Mouse (Mus musculus): Measurements from ENCODE around the gene Zfp263. TPM values are rescaled to one million over a fixed set of nuclear protein-coding genes. Genes with fewer than 3 reads are reported as not detected.

Gene Zfp263
- polyA plus RNA-seq (2015; fragmentation: Illumina TruSeq; extraction: RNeasy Lipid Tissue Mini Kit (QIAGEN cat#74804); ENCODE audit: insufficient read depth, low replicate concordance): 86.3 TPM

GRCm38 (mm10) chr16:3743503-3744185 lies at the start of gene Zfp263:
Zfp263 (plus strand) TSS chr16:3744093.

GRCm38 (mm10) chr16:3717980-3718379 lies 25.9 kb upstream of the Zfp263 start, which contains the start of gene Mefv:
Mefv (minus strand) TSS chr16:3718097.

Other genes starting within 250 kb of the Zfp263 start
- not detected for gene Olfr161, start 153.1 kb upstream of the Zfp263 start, polyA plus RNA-seq (2015; fragmentation: Illumina TruSeq; extraction: RNeasy Lipid Tissue Mini Kit (QIAGEN cat#74804); ENCODE audit: insufficient read depth, low replicate concordance)
- 21.6 TPM for gene Mefv, start 26.0 kb upstream of the Zfp263 start, polyA plus RNA-seq (2015; fragmentation: Illumina TruSeq; extraction: RNeasy Lipid Tissue Mini Kit (QIAGEN cat#74804); ENCODE audit: insufficient read depth, low replicate concordance)
- not detected for gene Olfr15, start 86.8 kb downstream of the Zfp263 start, polyA plus RNA-seq (2015; fragmentation: Illumina TruSeq; extraction: RNeasy Lipid Tissue Mini Kit (QIAGEN cat#74804); ENCODE audit: insufficient read depth, low replicate concordance)
- gene Zfp174, start 103.2 kb downstream of the Zfp263 start, polyA plus RNA-seq (2015; fragmentation: Illumina TruSeq; extraction: RNeasy Lipid Tissue Mini Kit (QIAGEN cat#74804); ENCODE audit: insufficient read depth, low replicate concordance): 2.0 TPM
- 92.9 TPM for gene Naa60, start 128.3 kb downstream of the Zfp263 start, polyA plus RNA-seq (2015; fragmentation: Illumina TruSeq; extraction: RNeasy Lipid Tissue Mini Kit (QIAGEN cat#74804); ENCODE audit: insufficient read depth, low replicate concordance)
- 33.8 TPM for gene Zfp597, start 140.5 kb downstream of the Zfp263 start, polyA plus RNA-seq (2015; fragmentation: Illumina TruSeq; extraction: RNeasy Lipid Tissue Mini Kit (QIAGEN cat#74804); ENCODE audit: insufficient read depth, low replicate concordance)
- 0.79 TPM for gene Gm20695, start 140.6 kb downstream of the Zfp263 start, polyA plus RNA-seq (2015; fragmentation: Illumina TruSeq; extraction: RNeasy Lipid Tissue Mini Kit (QIAGEN cat#74804); ENCODE audit: insufficient read depth, low replicate concordance)
- gene 1700037C18Rik, start 164.6 kb downstream of the Zfp263 start, polyA plus RNA-seq (2015; fragmentation: Illumina TruSeq; extraction: RNeasy Lipid Tissue Mini Kit (QIAGEN cat#74804); ENCODE audit: insufficient read depth, low replicate concordance): 3.5 TPM
- 30.9 TPM for gene Cluap1, start 164.7 kb downstream of the Zfp263 start, polyA plus RNA-seq (2015; fragmentation: Illumina TruSeq; extraction: RNeasy Lipid Tissue Mini Kit (QIAGEN cat#74804); ENCODE audit: insufficient read depth, low replicate concordance)
- gene Nlrc3, start 232.5 kb downstream of the Zfp263 start, polyA plus RNA-seq (2015; fragmentation: Illumina TruSeq; extraction: RNeasy Lipid Tissue Mini Kit (QIAGEN cat#74804); ENCODE audit: insufficient read depth, low replicate concordance): 33.9 TPM